Mouse (Mus musculus) kidney, adult 10 weeks (tissue): ENCODE results near the gene Olfr1361. TPM values are rescaled to one million over a fixed set of nuclear protein-coding genes. Genes with fewer than 3 reads are reported as not detected.

ENCODE experiments used
- polyA plus RNA-seq: library from polyadenylated mRNA; stranded (reverse); fragments of 350-450 nt; fragmentation: Illumina TruSeq; extraction: RNeasy Lipid Tissue Mini Kit (QIAGEN cat#74804); gene quantifications from one replicate; pipeline ENCODE4 v1.2.3, GENCODE M21; 2014; ENCODE audit warnings: low read depth, low replicate concordance

Gene Olfr1361
- not detected for polyA plus RNA-seq

GRCm38 (mm10) chr13:21663286-21663685 lies at the start of gene Olfr1361:
TSS of gene Olfr1361 (minus strand) at chr13:21663386.

DNA sequence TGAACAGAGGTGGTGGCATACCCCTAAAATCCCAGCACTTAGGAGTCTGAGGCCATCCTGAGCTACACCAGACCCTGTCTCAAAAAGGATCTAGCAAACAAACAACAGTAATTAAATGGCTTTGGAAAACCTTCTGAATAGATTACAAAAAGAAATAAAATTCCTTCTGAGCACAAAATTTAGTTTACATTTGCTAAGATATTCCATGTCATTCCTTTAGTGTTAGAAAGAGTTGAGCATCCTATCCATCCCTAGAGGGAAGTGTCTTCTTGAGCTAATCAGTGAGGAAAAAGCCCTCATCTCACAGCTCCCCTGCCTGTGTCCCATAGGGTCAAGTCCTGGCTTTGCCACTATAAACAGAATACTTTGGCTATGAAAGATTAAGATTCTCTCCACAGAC lies 34.6 kb upstream of the Olfr1361 start, which contains the start of gene Olfr1359:
Gene Olfr1359, plus strand, starts transcription at position 301 of the 400 bp plus-strand sequence.

GRCm38 (mm10) chr13:21677305-21677704 lies 14.1 kb upstream of the Olfr1361 start, which contains the start of gene Olfr1360:
TSS of gene Olfr1360 (minus strand) at chr13:21677405.

DNA sequence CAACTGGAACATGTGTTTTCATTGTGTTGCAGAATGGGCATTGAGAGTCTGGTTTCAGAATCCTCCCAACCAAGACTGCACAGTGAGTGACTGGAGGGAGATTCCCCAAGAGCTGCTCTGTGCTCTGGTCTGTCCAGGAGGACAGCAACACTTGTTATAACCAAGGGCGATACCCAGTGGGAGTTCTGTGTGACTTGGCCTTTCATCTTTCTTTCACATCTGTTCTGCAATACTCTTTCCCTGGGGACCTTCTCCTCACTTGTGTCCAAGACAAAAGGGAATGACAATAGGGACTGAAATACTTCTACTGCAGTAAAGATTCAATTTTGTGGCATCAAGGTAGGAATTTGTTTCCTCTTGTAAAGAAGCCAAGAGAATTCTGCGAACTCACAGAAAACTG lies 20.8 kb downstream of the Olfr1361 start, which contains the start of gene Olfr11:
Gene Olfr11, minus strand, starts transcription at position 101 of the 400 bp plus-strand sequence.

GRCm38 (mm10) chr13:21613922-21614321 lies 49.3 kb downstream of the Olfr1361 start, which contains the start of gene Olfr1362:
TSS of gene Olfr1362 (minus strand) at chr13:21614022.

Other genes starting within 250 kb of the Olfr1361 start
- gene Pgbd1, start 222.3 kb downstream of the Olfr1361 start, polyA plus RNA-seq, result 7.0 TPM
- 67.5 TPM for gene Zscan26, start 209.7 kb downstream of the Olfr1361 start, polyA plus RNA-seq
- 1.5 TPM for gene Nkapl, start 194.9 kb downstream of the Olfr1361 start, polyA plus RNA-seq
- gene Zkscan4, start 184.5 kb downstream of the Olfr1361 start, polyA plus RNA-seq, result 1.5 TPM
- not detected for gene Gm10065, start 183.9 kb downstream of the Olfr1361 start, polyA plus RNA-seq
- gene AK157302, start 168.2 kb downstream of the Olfr1361 start, polyA plus RNA-seq, result 4.2 TPM
- gene Gm11273, start 162.0 kb downstream of the Olfr1361 start, polyA plus RNA-seq, result not detected
- 26.7 TPM for gene Zkscan8, start 132.3 kb downstream of the Olfr1361 start, polyA plus RNA-seq
- not detected for gene Olfr1366, start 120.6 kb downstream of the Olfr1361 start, polyA plus RNA-seq
- gene Olfr1535, start 103.5 kb downstream of the Olfr1361 start, polyA plus RNA-seq, result not detected
- gene Olfr1364, start 81.6 kb downstream of the Olfr1361 start, polyA plus RNA-seq, result not detected
- gene Olfr1362, start 49.4 kb downstream of the Olfr1361 start, polyA plus RNA-seq, result not detected
- not detected for gene Olfr11, start 20.9 kb downstream of the Olfr1361 start, polyA plus RNA-seq
- gene Olfr1360, start 14.0 kb upstream of the Olfr1361 start, polyA plus RNA-seq, result not detected
- gene Olfr1359, start 34.7 kb upstream of the Olfr1361 start, polyA plus RNA-seq, result not detected
- not detected for gene Hist1h2bl, start 52.8 kb upstream of the Olfr1361 start, polyA plus RNA-seq
- not detected for gene Hist1h2ai, start 53.0 kb upstream of the Olfr1361 start, polyA plus RNA-seq
- not detected for gene Hist1h3h, start 54.3 kb upstream of the Olfr1361 start, polyA plus RNA-seq
- not detected for gene Hist1h2bm, start 58.7 kb upstream of the Olfr1361 start, polyA plus RNA-seq
- 2.0 TPM for gene Hist1h4j, start 71.7 kb upstream of the Olfr1361 start, polyA plus RNA-seq
- gene Hist1h4k, start 87.1 kb upstream of the Olfr1361 start, polyA plus RNA-seq, result not detected
- not detected for gene Hist1h2ak, start 90.4 kb upstream of the Olfr1361 start, polyA plus RNA-seq
- not detected for gene Hist1h2bn, start 90.7 kb upstream of the Olfr1361 start, polyA plus RNA-seq
- not detected for gene Hist1h1b, start 117.2 kb upstream of the Olfr1361 start, polyA plus RNA-seq
- not detected for gene Hist1h3i, start 120.0 kb upstream of the Olfr1361 start, polyA plus RNA-seq
- not detected for gene Hist1h2an, start 123.8 kb upstream of the Olfr1361 start, polyA plus RNA-seq
- not detected for gene Hist1h2bp, start 124.1 kb upstream of the Olfr1361 start, polyA plus RNA-seq
- not detected for gene Hist1h2bq, start 146.8 kb upstream of the Olfr1361 start, polyA plus RNA-seq
- not detected for gene Hist1h2ao, start 147.1 kb upstream of the Olfr1361 start, polyA plus RNA-seq
- not detected for gene Hist1h4m, start 148.4 kb upstream of the Olfr1361 start, polyA plus RNA-seq
- not detected for gene Hist1h4n, start 168.8 kb upstream of the Olfr1361 start, polyA plus RNA-seq
- not detected for gene Hist1h2ap, start 170.1 kb upstream of the Olfr1361 start, polyA plus RNA-seq
- 0.57 TPM for gene Hist1h2br, start 170.4 kb upstream of the Olfr1361 start, polyA plus RNA-seq